Mouse (Mus musculus) macrophage (primary cell): Measurements from ENCODE around the gene Olfr1385. TPM values are rescaled to one million over a fixed set of nuclear protein-coding genes. Genes with fewer than 3 reads are reported as not detected.
"Not testable (repeated sequence)": the region's sequence is repeated elsewhere in the genome, so short reads cannot be mapped to it uniquely, and the experiment has no call there.

Experiments
- H3K27ac ChIP-seq: fragments of 350-480 bp; formaldehyde crosslinking; 2 replicates; pipeline ENCODE4 v1.9.0; 2021
- H3K36me3 ChIP-seq: fragments of 350-480 bp; formaldehyde crosslinking; 2 replicates; pipeline ENCODE4 v1.9.0; 2021; ENCODE audit errors: inconsistent target
- H3K4me3 ChIP-seq: fragments of 350-480 bp; formaldehyde crosslinking; 2 replicates; pipeline ENCODE4 v1.9.0; 2021; ENCODE audit errors: inconsistent target
- H3K79me2 ChIP-seq: fragments of 350-480 bp; formaldehyde crosslinking; 2 replicates; pipeline ENCODE4 v1.9.0; 2021; ENCODE audit errors: inconsistent target
- WGBS: methylation state at CpG from one replicate; pipeline ENCODE4 v1.1.7; 2026; ENCODE audit warnings: inconsistent platforms; ENCODE audit not compliant: missing documents; 5-methylcytosine and 5-hydroxymethylcytosine counted together
- polyA plus RNA-seq: library from polyadenylated mRNA; stranded (reverse); fragments of 250-400 nt; gene quantifications from 3 replicates; pipeline ENCODE4 v1.2.4, GENCODE M21; 2018; ENCODE audit warnings: inconsistent platforms
- total RNA-seq, 78 experiments: library from RNA; depleted of rRNA; stranded (reverse); fragments of 250-400 nt; gene quantifications; 1 replicate in 9 of 78; 2 replicates in 24 of 78; 3 replicates in 43 of 78; 4 replicates in 2 of 78; pipeline ENCODE4 v1.2.4; 2018; ENCODE audit warnings: inconsistent platforms in 56 of 78

Olfr1385 gene
- under 1 TPM in 7 of 26 experiments, not detected in 19; 0.22 to 0.58 (median 0.39) TPM for total RNA-seq (2018; cell fraction: chromatin; rRNA removed)
- total RNA-seq (2018; cell fraction: cytosol; rRNA removed), result not detected
- total RNA-seq (2018; cell fraction: nucleus; rRNA removed), result under 1 TPM in 3 of 26 experiments, not detected in 23; 0.16 to 0.20 (median 0.19) TPM
- not detected in 3 replicates for polyA plus RNA-seq

DNA sequence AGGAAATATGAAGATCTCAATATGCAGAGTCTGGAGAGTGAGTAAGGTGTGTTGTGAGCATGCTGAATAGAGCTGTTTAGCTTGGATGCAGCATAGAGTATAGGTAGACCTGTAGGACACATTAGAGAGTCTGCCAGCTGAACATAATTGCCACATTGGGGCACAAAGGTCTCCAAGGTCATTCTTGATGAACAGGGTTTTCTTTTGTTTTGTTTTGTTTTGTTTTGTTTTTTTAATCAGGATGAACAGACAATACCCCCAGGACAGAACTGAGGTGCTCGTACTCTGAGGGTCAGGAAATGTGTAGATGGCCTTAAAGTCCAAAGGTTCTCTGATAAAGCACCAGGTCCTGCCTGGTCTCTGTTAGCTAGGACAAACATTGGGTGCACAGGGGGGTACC, at the start of gene Olfr1385:
Olfr1385 (plus strand) TSS at position 301 of the 400 bp plus-strand sequence.
- H3K4me3 ChIP-seq, H3K36me3 ChIP-seq, H3K27ac ChIP-seq, H3K79me2 ChIP-seq: not testable (repeated sequence)
- WGBS, result no CpG with 5 or more reads among the region's 1 CpGs

- Histone ChIP-seq H3K36me3 (no peaks in the 10 kb centered on the region), H3K4me3 (no peak within 1 kb of the TSS), H3K79me2 (no peaks in the 10 kb centered on the region), H3K27ac (no peak within 1 kb of the TSS)
- WGBS, result 79% methylated on average over 1 of the region's 1 CpGs
These were observed 33.8 kb upstream of the Olfr1385 start, which contains the start of gene Olfr1387 for GRCm38 (mm10) chr11:49455043-49455442. Olfr1387 (plus strand) TSS chr11:49455343.

DNA sequence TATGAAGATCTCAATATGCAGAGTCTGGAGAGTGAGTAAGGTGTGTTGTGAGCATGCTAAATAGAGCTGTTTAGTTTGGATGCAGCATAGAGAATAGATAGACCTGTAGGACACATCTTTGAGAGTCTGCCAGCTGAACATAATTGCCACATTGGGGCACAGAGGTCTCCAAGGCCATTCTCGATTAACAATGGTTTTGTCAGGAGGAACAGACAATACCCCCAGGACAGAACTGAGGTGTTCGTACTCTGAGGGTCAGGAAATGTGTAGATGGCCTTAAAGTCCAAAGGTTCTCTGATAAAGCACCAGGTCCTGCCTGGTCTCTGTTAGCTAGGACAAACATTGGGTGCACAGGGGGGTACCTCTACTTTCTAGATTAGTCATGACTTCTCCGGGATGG, 24.1 kb upstream of the Olfr1385 start, which contains the start of gene Olfr1386:
Olfr1386 (plus strand) TSS at position 301 of the 400 bp plus-strand sequence.
- H3K4me3 ChIP-seq, H3K27ac ChIP-seq, H3K79me2 ChIP-seq, H3K36me3 ChIP-seq: not testable (repeated sequence)
- WGBS, result 78% methylated on average over 1 of the region's 3 CpGs

DNA sequence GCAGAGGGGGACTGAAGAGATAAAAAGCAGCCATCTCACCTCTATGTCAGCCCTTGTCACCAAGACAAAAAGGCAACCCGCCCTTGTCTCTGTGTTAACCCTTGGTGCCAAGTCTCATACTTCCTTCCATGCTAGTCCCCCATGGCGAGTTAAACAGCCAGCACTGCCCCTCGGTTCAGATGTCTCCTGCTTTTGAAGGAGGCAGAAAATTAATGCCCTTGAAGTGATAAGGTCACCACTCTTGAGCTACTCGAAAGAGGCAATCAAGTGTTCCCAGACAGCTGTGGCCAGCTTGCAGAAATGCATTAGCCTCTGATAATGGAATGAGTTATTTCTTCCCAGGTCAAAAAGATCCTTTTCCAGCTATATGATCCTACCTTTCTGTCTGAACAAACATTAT, 2.9 kb upstream of the Olfr1385 start:
- WGBS, result 60% methylated on average over 4 of the region's 4 CpGs
- Histone ChIP-seq H3K36me3 (no peaks in the 10 kb centered on the region), H3K27ac (no peak overlapping the region), H3K4me3 (no peak overlapping the region), H3K79me2 (no peaks in the 10 kb centered on the region)

- H3K4me3 ChIP-seq, result no peak overlapping the region
- no peaks in the 10 kb centered on the region for H3K79me2 ChIP-seq
- no peak overlapping the region for H3K27ac ChIP-seq
- 72% methylated on average over 5 of the region's 5 CpGs for WGBS
- no peaks in the 10 kb centered on the region for H3K36me3 ChIP-seq
These were observed 29.2 kb downstream of the Olfr1385 start for GRCm38 (mm10) chr11:49518086-49518485.

GRCm38 (mm10) chr11:49519348-49519747, 30.5 kb downstream of the Olfr1385 start, which contains the start of gene Olfr1383:
Olfr1383 (plus strand) TSS chr11:49519648.
- Histone ChIP-seq H3K79me2 (no peaks in the 10 kb centered on the region), H3K4me3 (no peak within 1 kb of the TSS), H3K36me3 (no peaks in the 10 kb centered on the region), H3K27ac (no peak within 1 kb of the TSS)

DNA sequence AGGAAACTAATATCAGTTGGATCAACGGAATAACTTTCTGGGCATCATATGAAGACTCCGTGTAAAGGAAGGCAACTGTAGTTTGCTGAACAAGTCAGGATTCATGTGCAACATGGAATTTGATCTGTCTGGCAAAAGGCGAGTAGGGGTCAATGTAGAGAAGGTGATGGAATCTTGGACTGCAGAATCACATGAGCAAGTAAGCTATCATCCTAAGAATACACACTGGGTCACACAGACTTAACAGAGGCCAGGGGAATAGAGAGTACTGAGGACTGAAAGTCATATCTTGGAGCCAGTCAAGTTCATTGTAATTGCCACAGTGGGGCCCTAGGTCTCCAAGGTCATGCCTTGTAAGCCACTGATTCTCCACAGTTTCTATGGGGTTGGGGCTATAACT, 39.1 kb downstream of the Olfr1385 start, which contains the start of gene Olfr1382:
Olfr1382 (plus strand) TSS at position 301 of the 400 bp plus-strand sequence.
- no peak within 1 kb of the TSS for H3K27ac ChIP-seq
- H3K36me3 ChIP-seq, result no peaks in the 10 kb centered on the region
- 80% methylated on average over 3 of the region's 3 CpGs for WGBS
- H3K79me2 ChIP-seq, result no peaks in the 10 kb centered on the region
- no peak within 1 kb of the TSS for H3K4me3 ChIP-seq

GRCm38 (mm10) chr11:49532761-49533160, 43.9 kb downstream of the Olfr1385 start:
- Histone ChIP-seq H3K4me3 (no peak overlapping the region), H3K79me2 (no peaks in the 10 kb centered on the region)

DNA sequence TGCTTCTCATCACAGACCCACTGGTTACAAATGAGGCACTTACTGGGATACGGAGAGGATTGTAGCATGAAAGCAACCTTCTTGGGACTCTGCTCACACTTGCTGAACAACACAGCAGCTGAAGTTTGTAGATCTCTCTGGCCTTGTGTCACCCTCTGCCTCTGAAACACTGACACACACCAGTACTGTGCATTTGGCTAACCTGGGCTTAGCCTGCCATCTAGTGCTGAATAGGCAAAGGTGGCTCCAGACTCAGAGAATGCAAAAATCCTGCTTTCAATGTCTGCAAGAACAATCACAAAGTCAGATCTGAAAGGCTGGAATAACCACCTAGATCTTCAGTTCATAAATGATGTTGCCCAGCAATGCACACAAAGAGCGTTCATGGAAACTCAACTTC, 47.8 kb downstream of the Olfr1385 start:
- not testable (repeated sequence) for H3K36me3 ChIP-seq, H3K79me2 ChIP-seq, H3K4me3 ChIP-seq, H3K27ac ChIP-seq
- 100% methylated on average over 1 of the region's 2 CpGs for WGBS

More at GRCm38 (mm10) chr11:49532761-49533160, 43.9 kb downstream of the Olfr1385 start:
- Histone ChIP-seq H3K36me3 (no peaks in the 10 kb centered on the region), H3K27ac (no peak overlapping the region)

DNA sequence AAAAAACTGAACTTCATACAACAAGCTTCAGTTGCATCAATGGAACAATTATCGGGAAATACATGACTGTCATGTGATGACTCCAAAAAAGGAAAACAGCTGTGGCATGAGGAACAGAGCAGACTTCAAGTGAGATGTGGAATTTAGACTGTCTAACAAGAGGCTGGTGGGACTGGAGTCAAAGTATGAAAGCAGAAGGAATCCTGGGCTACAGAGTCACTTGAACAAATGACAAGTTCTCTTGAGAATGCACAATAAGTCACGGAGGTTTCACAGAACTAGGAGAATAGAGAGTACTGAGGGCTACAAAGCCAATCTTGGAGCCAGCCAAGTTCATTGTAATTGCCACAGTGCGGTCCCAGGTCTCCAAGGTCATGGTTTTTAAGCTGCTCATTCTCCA, 54.3 kb downstream of the Olfr1385 start, which contains the start of gene Olfr1381:
Olfr1381 (plus strand) TSS at position 301 of the 400 bp plus-strand sequence.
- not testable (repeated sequence) for H3K79me2 ChIP-seq, H3K4me3 ChIP-seq, H3K27ac ChIP-seq, H3K36me3 ChIP-seq
- 87% methylated on average over 3 of the region's 3 CpGs for WGBS

Other genes starting within 250 kb of the Olfr1385 start
- 43.2 to 95.3 TPM (median 69.7 TPM) in 3 replicates for gene Mgat1, start 244.9 kb upstream of the Olfr1385 start, polyA plus RNA-seq
- not detected in 3 replicates for gene Olfr1393, start 210.8 kb upstream of the Olfr1385 start, polyA plus RNA-seq
- 0.16 TPM in 1 of 3 replicates, not detected in the others for gene Olfr1392, start 203.8 kb upstream of the Olfr1385 start, polyA plus RNA-seq
- not detected in 3 replicates for gene Olfr10, start 184.3 kb upstream of the Olfr1385 start, polyA plus RNA-seq
- not detected in 3 replicates for gene Olfr1391, start 166.3 kb upstream of the Olfr1385 start, polyA plus RNA-seq
- not detected in 3 replicates for gene Olfr1390, start 153.9 kb upstream of the Olfr1385 start, polyA plus RNA-seq
- not detected in 3 replicates for gene Olfr1389, start 66.0 kb upstream of the Olfr1385 start, polyA plus RNA-seq
- gene Olfr1388, start 52.4 kb upstream of the Olfr1385 start, polyA plus RNA-seq, result not detected in 3 replicates
- not detected in 3 replicates for gene Olfr1387, start 33.7 kb upstream of the Olfr1385 start, polyA plus RNA-seq
- gene Olfr1386, start 24.0 kb upstream of the Olfr1385 start, polyA plus RNA-seq, result not detected in 3 replicates
- not detected in 3 replicates for gene Olfr1384, start 17.7 kb downstream of the Olfr1385 start, polyA plus RNA-seq
- gene Olfr1383, start 30.6 kb downstream of the Olfr1385 start, polyA plus RNA-seq, result not detected in 3 replicates
- gene Olfr1382, start 39.2 kb downstream of the Olfr1385 start, polyA plus RNA-seq, result not detected in 3 replicates
- not detected in 3 replicates for gene Olfr1381, start 54.4 kb downstream of the Olfr1385 start, polyA plus RNA-seq
- not detected in 3 replicates for gene Olfr1380, start 67.8 kb downstream of the Olfr1385 start, polyA plus RNA-seq
- 0.03 to 0.32 TPM (median 0.10 TPM) in 3 replicates for gene Flt4, start 120.2 kb downstream of the Olfr1385 start, polyA plus RNA-seq
- not detected in 3 replicates for gene Scgb3a1, start 174.5 kb downstream of the Olfr1385 start, polyA plus RNA-seq
- gene Cnot6, start 223.7 kb downstream of the Olfr1385 start, polyA plus RNA-seq, result 24.6 to 40.8 TPM (median 29.3 TPM) in 3 replicates